Mouse (Mus musculus) heart, postnatal 4 days (tissue): ENCODE measurements around the gene Chd2. TPM values are rescaled to one million over a fixed set of nuclear protein-coding genes. Genes with fewer than 3 reads are reported as not detected.

Experiments
- total RNA-seq, 2 experiments: library from RNA; stranded (reverse); gene quantifications; 2 replicates each; pipeline ENCODE4 v1.2.3; 2021

The Chd2 gene
- total RNA-seq, 2 experiments from 2014 or later = 57.3 to 61.0 TPM

Other genes with a start within 250 kb of the Chd2 start
- 10 to 100 TPM; 36.1 to 38.8 TPM for gene Rgma, start 166.3 kb downstream of the Chd2 start, total RNA-seq
- 100 to 1,000 TPM; 112 to 113 TPM for gene Fam174b, start 198.5 kb upstream of the Chd2 start, total RNA-seq